Mouse (Mus musculus): ENCODE data around the gene Clec2d.
"Not testable (repeated sequence)": the region's sequence is repeated elsewhere in the genome, so short reads cannot be mapped to it uniquely, and the experiment has no call there.

Gene Clec2d

GRCm38 (mm10) chr6:129187200-129187651, 6.8 kb downstream of the Clec2d start:
- DNase-seq (ENCODE audit: low spot score): no peak

- not testable (repeated sequence) for DNase-seq (ENCODE audit: low spot score)
Observed at GRCm38 (mm10) chr6:129187816-129188215, 7.4 kb downstream of the Clec2d start.

- DNase-seq (ENCODE audit: low spot score): no peak
Observed at GRCm38 (mm10) chr6:129193431-129193830, 13.0 kb downstream of the Clec2d start.

- DNase-seq (ENCODE audit: low spot score): not testable (repeated sequence)
Observed at GRCm38 (mm10) chr6:129200066-129200465, 19.7 kb downstream of the Clec2d start.

- DNase-seq (ENCODE audit: low spot score): no peak
Observed at GRCm38 (mm10) chr6:129202306-129202705, 21.9 kb downstream of the Clec2d start.

- DNase-seq (ENCODE audit: low spot score): no peak
Observed at GRCm38 (mm10) chr6:129204342-129204741, 23.9 kb downstream of the Clec2d start.

- no peak for DNase-seq (ENCODE audit: low spot score)
Observed at GRCm38 (mm10) chr6:129204838-129205237, 24.4 kb downstream of the Clec2d start.

GRCm38 (mm10) chr6:129208891-129209519, 28.6 kb downstream of the Clec2d start:
- DNase-seq (ENCODE audit: low spot score): no peak

GRCm38 (mm10) chr6:129209785-129210446, 29.5 kb downstream of the Clec2d start:
- DNase-seq (ENCODE audit: low spot score): no peak

- DNase-seq (ENCODE audit: low spot score): no peak
Observed at GRCm38 (mm10) chr6:129210447-129210790, 30.0 kb downstream of the Clec2d start.

GRCm38 (mm10) chr6:129212421-129213195, 32.2 kb downstream of the Clec2d start:
- no peak for DNase-seq (ENCODE audit: low spot score)

GRCm38 (mm10) chr6:129213497-129213896, 33.1 kb downstream of the Clec2d start:
- no peak for DNase-seq (ENCODE audit: low spot score)

- no peak for DNase-seq (ENCODE audit: low spot score)
Observed at GRCm38 (mm10) chr6:129214263-129214662, 33.8 kb downstream of the Clec2d start.

- DNase-seq (ENCODE audit: low spot score): no peak
Observed at GRCm38 (mm10) chr6:129215053-129215452, 34.6 kb downstream of the Clec2d start.

GRCm38 (mm10) chr6:129215886-129216637, 35.6 kb downstream of the Clec2d start:
- no peak for DNase-seq (ENCODE audit: low spot score)

- no peak for DNase-seq (ENCODE audit: low spot score)
Observed at GRCm38 (mm10) chr6:129216721-129217230, 36.4 kb downstream of the Clec2d start.

GRCm38 (mm10) chr6:129218191-129218696, 37.8 kb downstream of the Clec2d start:
- no peak for DNase-seq (ENCODE audit: low spot score)

- no peak for DNase-seq (ENCODE audit: low spot score)
Observed at GRCm38 (mm10) chr6:129219897-129220517, 39.6 kb downstream of the Clec2d start.

GRCm38 (mm10) chr6:129221053-129221452, 40.6 kb downstream of the Clec2d start:
- no peak for DNase-seq (ENCODE audit: low spot score)

- DNase-seq (ENCODE audit: low spot score): no peak
Observed at GRCm38 (mm10) chr6:129222188-129222800, 41.9 kb downstream of the Clec2d start.

- no peak for DNase-seq (ENCODE audit: low spot score)
Observed at GRCm38 (mm10) chr6:129223611-129224010, 43.2 kb downstream of the Clec2d start.

Data from layer of hippocampus, adult 9-10 months (tissue).